Mouse (Mus musculus): ENCODE data around the gene Gm28635. TPM values are rescaled to one million over a fixed set of nuclear protein-coding genes. Genes with fewer than 3 reads are reported as not detected.

The Gm28635 gene
- polyA plus RNA-seq, 1 experiment from 2014 or later, result not detected

GRCm38 (mm10) chr2:84637452-84638165 is 40.2 kb downstream of the Gm28635 start:
- no peak for DNase-seq (ENCODE audit: low spot score)
- 0 out of 2 replicates have a peak overlapping the region, but pooled peaks have one; percentile 12 for H3K27ac ChIP-seq (replicated peaks; ENCODE audit: low read depth, low read length)
- H3K4me2 ChIP-seq (ENCODE audit: low read depth, severe bottlenecking), result no peak overlapping the region

GRCm38 (mm10) chr2:84636231-84636741 is 41.6 kb downstream of the Gm28635 start:
- H3K4me2 ChIP-seq (ENCODE audit: low read depth, severe bottlenecking), result peak overlapping the region; percentile 31
- H3K4me1 ChIP-seq (ENCODE audit: control insufficient read depth, insufficient read depth, low read length), result peaks cover 16% of the 10 kb centered on the region
- H3K27me3 ChIP-seq (ENCODE audit: control insufficient read depth, insufficient read depth, low read length), result no peaks in the 10 kb centered on the region
- no peaks in the 10 kb centered on the region for H3K36me3 ChIP-seq (ENCODE audit: control insufficient read depth, insufficient read depth, low read length)
- WGBS, result 26% methylated on average over 8 of the region's 8 CpGs
- H3K9me3 ChIP-seq (ENCODE audit: control insufficient read depth, low read length), result no peaks in the 10 kb centered on the region
- H3K27ac ChIP-seq (replicated peaks; ENCODE audit: low read depth, low read length), result peak overlapping the region; percentile 85; the same call in 1 of the 2 replicates
- H3K4me3 ChIP-seq (ENCODE audit: low read depth, low read length), result no peak overlapping the region
- peak; percentile 20; the same call in 1 of the 2 replicates for ATAC-seq (ENCODE audit: insufficient number of reproducible peaks, low FRiP score, low TSS enrichment, low read depth)
- peak; percentile 49 for DNase-seq (ENCODE audit: low spot score)
- H3K9ac ChIP-seq (ENCODE audit: low read length), result no peak overlapping the region

More at GRCm38 (mm10) chr2:84637452-84638165, 40.2 kb downstream of the Gm28635 start:
- 49% methylated on average over 6 of the region's 7 CpGs for WGBS
- H3K36me3 ChIP-seq (ENCODE audit: control insufficient read depth, insufficient read depth, low read length), result no peaks in the 10 kb centered on the region
- no peak overlapping the region for H3K9ac ChIP-seq (ENCODE audit: low read length)
- H3K4me3 ChIP-seq (ENCODE audit: low read depth, low read length), result no peak overlapping the region
- no peak for ATAC-seq (ENCODE audit: insufficient number of reproducible peaks, low FRiP score, low TSS enrichment, low read depth)
- no peaks in the 10 kb centered on the region for H3K9me3 ChIP-seq (ENCODE audit: control insufficient read depth, low read length)
- H3K4me1 ChIP-seq (ENCODE audit: control insufficient read depth, insufficient read depth, low read length), result peaks cover 16% of the 10 kb centered on the region
- no peaks in the 10 kb centered on the region for H3K27me3 ChIP-seq (ENCODE audit: control insufficient read depth, insufficient read depth, low read length)

- Histone ChIP-seq H3K9ac (ENCODE audit: low read length) (no peak overlapping the region), H3K9me3 (ENCODE audit: control insufficient read depth, low read length) (no peaks in the 10 kb centered on the region), H3K4me3 (ENCODE audit: low read depth, low read length) (no peak overlapping the region), H3K27me3 (ENCODE audit: control insufficient read depth, insufficient read depth, low read length) (no peaks in the 10 kb centered on the region), H3K4me1 (ENCODE audit: control insufficient read depth, insufficient read depth, low read length) (peaks cover 16% of the 10 kb centered on the region), H3K36me3 (ENCODE audit: control insufficient read depth, insufficient read depth, low read length) (no peaks in the 10 kb centered on the region), H3K27ac (replicated peaks; ENCODE audit: low read depth, low read length) (peak overlapping the region; percentile 85), H3K4me2 (ENCODE audit: low read depth, severe bottlenecking) (peak overlapping the region; percentile 31; the same call in 1 of the 2 replicates)
- 0% methylated on average over 2 of the region's 2 CpGs for WGBS
- ATAC-seq (ENCODE audit: insufficient number of reproducible peaks, low FRiP score, low TSS enrichment, low read depth), result peak; percentile 87
- DNase-seq (ENCODE audit: low spot score), result peak; percentile 67
These were observed 42.2 kb downstream of the Gm28635 start for GRCm38 (mm10) chr2:84635611-84636010.

- H3K27me3 ChIP-seq (ENCODE audit: control insufficient read depth, insufficient read depth, low read length), result no peaks in the 10 kb centered on the region
- H3K4me2 ChIP-seq (ENCODE audit: low read depth, severe bottlenecking), result no peak overlapping the region
- H3K9ac ChIP-seq (ENCODE audit: low read length), result no peak overlapping the region
- H3K9me3 ChIP-seq (ENCODE audit: control insufficient read depth, low read length), result no peaks in the 10 kb centered on the region
- H3K4me1 ChIP-seq (ENCODE audit: control insufficient read depth, insufficient read depth, low read length), result peaks cover 16% of the 10 kb centered on the region
- DNase-seq (ENCODE audit: low spot score) (no peak), ATAC-seq (ENCODE audit: insufficient number of reproducible peaks, low FRiP score, low TSS enrichment, low read depth) (no peak)
- H3K27ac ChIP-seq (replicated peaks; ENCODE audit: low read depth, low read length), result peak overlapping the region; percentile 85
- whole genome bisulfite sequencing, result 33% methylated on average over 4 of the region's 4 CpGs
- H3K36me3 ChIP-seq (ENCODE audit: control insufficient read depth, insufficient read depth, low read length), result no peaks in the 10 kb centered on the region
- no peak overlapping the region for H3K4me3 ChIP-seq (ENCODE audit: low read depth, low read length)
These were observed 42.8 kb downstream of the Gm28635 start for GRCm38 (mm10) chr2:84634934-84635482.

- WGBS, result 82% methylated on average over 4 of the region's 4 CpGs
These were observed 43.8 kb downstream of the Gm28635 start for GRCm38 (mm10) chr2:84634006-84634405.

GRCm38 (mm10) chr2:84632999-84633398 is 44.8 kb downstream of the Gm28635 start:
- WGBS, result 7% methylated on average over 3 of the region's 3 CpGs
- no peak for ATAC-seq (ENCODE audit: insufficient number of reproducible peaks, low FRiP score, low TSS enrichment, low read depth)
- H3K9ac ChIP-seq (ENCODE audit: low read length), result no peak overlapping the region
- H3K9me3 ChIP-seq (ENCODE audit: control insufficient read depth, low read length), result no peaks in the 10 kb centered on the region
- no peak for DNase-seq (ENCODE audit: low spot score)
- H3K4me1 ChIP-seq (ENCODE audit: control insufficient read depth, insufficient read depth, low read length), result peaks cover 16% of the 10 kb centered on the region
- H3K4me2 ChIP-seq (ENCODE audit: low read depth, severe bottlenecking), result no peak overlapping the region
- H3K27ac ChIP-seq (replicated peaks; ENCODE audit: low read depth, low read length), result no peak overlapping the region
- H3K27me3 ChIP-seq (ENCODE audit: control insufficient read depth, insufficient read depth, low read length), result no peaks in the 10 kb centered on the region
- H3K36me3 ChIP-seq (ENCODE audit: control insufficient read depth, insufficient read depth, low read length), result no peaks in the 10 kb centered on the region
- H3K4me3 ChIP-seq (ENCODE audit: low read depth, low read length), result no peak overlapping the region

More at GRCm38 (mm10) chr2:84634006-84634405, 43.8 kb downstream of the Gm28635 start:
- peaks cover 16% of the 10 kb centered on the region for H3K4me1 ChIP-seq (ENCODE audit: control insufficient read depth, insufficient read depth, low read length)
- H3K36me3 ChIP-seq (ENCODE audit: control insufficient read depth, insufficient read depth, low read length), result no peaks in the 10 kb centered on the region
- no peak overlapping the region for H3K4me2 ChIP-seq (ENCODE audit: low read depth, severe bottlenecking)
- no peak overlapping the region for H3K27ac ChIP-seq (replicated peaks; ENCODE audit: low read depth, low read length)
- no peaks in the 10 kb centered on the region for H3K27me3 ChIP-seq (ENCODE audit: control insufficient read depth, insufficient read depth, low read length)
- H3K4me3 ChIP-seq (ENCODE audit: low read depth, low read length), result no peak overlapping the region
- ATAC-seq (ENCODE audit: insufficient number of reproducible peaks, low FRiP score, low TSS enrichment, low read depth), result no peak
- no peak overlapping the region for H3K9ac ChIP-seq (ENCODE audit: low read length)
- DNase-seq (ENCODE audit: low spot score), result no peak
- no peaks in the 10 kb centered on the region for H3K9me3 ChIP-seq (ENCODE audit: control insufficient read depth, low read length)

GRCm38 (mm10) chr2:84632001-84632400 is 45.8 kb downstream of the Gm28635 start:
- no peak overlapping the region for H3K4me2 ChIP-seq (ENCODE audit: low read depth, severe bottlenecking)
- H3K4me3 ChIP-seq (ENCODE audit: low read depth, low read length), result no peak overlapping the region
- no peaks in the 10 kb centered on the region for H3K27me3 ChIP-seq (ENCODE audit: control insufficient read depth, insufficient read depth, low read length)
- no peaks in the 10 kb centered on the region for H3K36me3 ChIP-seq (ENCODE audit: control insufficient read depth, insufficient read depth, low read length)
- no peak for ATAC-seq (ENCODE audit: insufficient number of reproducible peaks, low FRiP score, low TSS enrichment, low read depth)
- H3K9me3 ChIP-seq (ENCODE audit: control insufficient read depth, low read length), result no peaks in the 10 kb centered on the region
- H3K27ac ChIP-seq (replicated peaks; ENCODE audit: low read depth, low read length), result no peak overlapping the region
- no peak overlapping the region for H3K9ac ChIP-seq (ENCODE audit: low read length)
- 84% methylated on average over 1 of the region's 1 CpGs for WGBS
- H3K4me1 ChIP-seq (ENCODE audit: control insufficient read depth, insufficient read depth, low read length), result peaks cover 10% of the 10 kb centered on the region
- DNase-seq (ENCODE audit: low spot score), result no peak

GRCm38 (mm10) chr2:84627036-84627435 is 50.8 kb downstream of the Gm28635 start:
- WGBS, result 20% methylated on average over 3 of the region's 3 CpGs
- Histone ChIP-seq H3K27me3 (ENCODE audit: control insufficient read depth, insufficient read depth, low read length) (no peaks in the 10 kb centered on the region), H3K27ac (replicated peaks; ENCODE audit: low read depth, low read length) (no peak overlapping the region), H3K36me3 (ENCODE audit: control insufficient read depth, insufficient read depth, low read length) (no peaks in the 10 kb centered on the region; the same call in none of the 2 replicates), H3K4me2 (ENCODE audit: low read depth, severe bottlenecking) (no peak overlapping the region), H3K9me3 (ENCODE audit: control insufficient read depth, low read length) (no peaks in the 10 kb centered on the region), H3K9ac (ENCODE audit: low read length) (no peak overlapping the region), H3K4me1 (ENCODE audit: control insufficient read depth, insufficient read depth, low read length) (no peaks in the 10 kb centered on the region), H3K4me3 (ENCODE audit: low read depth, low read length) (no peak overlapping the region)
- DNase-seq (ENCODE audit: low spot score) (no peak), ATAC-seq (ENCODE audit: insufficient number of reproducible peaks, low FRiP score, low TSS enrichment, low read depth) (no peak)
